Mouse (Mus musculus): ENCODE measurements around the gene Pkp1.

Gene Pkp1

DNA sequence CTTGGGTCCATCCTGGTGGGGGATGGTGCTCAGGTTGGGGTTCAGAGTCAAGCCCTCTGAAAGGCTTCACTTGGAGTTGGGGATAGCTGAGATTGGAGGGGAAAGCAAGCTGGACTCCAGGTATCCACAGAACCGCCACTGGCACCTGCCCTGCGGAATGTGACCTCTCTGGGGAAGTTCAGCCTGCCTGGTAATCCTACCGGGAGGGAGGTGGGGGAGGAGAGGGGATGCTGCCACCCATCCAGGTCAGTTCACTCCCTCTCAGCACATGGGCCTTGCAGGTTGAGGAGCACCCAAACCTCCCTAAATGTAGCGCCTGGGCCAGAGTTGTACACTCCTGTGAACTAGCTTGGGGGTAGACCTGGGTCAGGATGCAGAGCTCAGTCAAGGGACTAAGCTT, 62.9 kb downstream of the Pkp1 start:
- DNase-seq (ENCODE audit: low spot score) = no peak

GRCm38 (mm10) chr1:135855344-135855687, 63.7 kb downstream of the Pkp1 start:
- DNase-seq (ENCODE audit: low spot score) = no peak

- DNase-seq (ENCODE audit: low spot score) = no peak
Observed at GRCm38 (mm10) chr1:135854591-135855343, 64.2 kb downstream of the Pkp1 start.

DNA sequence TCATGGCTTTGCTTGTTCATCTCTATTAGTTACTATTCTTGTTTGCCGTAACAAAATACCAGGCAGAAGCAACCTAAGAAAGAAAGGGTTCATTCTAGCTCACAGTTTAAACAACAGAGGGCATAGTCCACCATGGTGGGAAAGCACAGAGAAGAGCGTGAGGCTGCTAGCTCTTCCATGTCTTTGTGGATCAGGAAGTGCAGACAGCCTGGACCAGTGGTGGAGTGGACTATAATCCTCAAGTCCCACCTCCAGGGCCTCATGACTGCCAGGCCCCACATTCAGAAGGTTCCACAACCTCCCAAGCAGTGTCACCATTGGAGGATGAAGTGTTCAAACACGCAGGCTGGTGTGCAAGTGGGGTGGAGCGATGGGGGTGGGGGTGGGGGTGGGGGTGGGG, 65.8 kb downstream of the Pkp1 start:
- no peak for DNase-seq (ENCODE audit: low spot score)

DNA sequence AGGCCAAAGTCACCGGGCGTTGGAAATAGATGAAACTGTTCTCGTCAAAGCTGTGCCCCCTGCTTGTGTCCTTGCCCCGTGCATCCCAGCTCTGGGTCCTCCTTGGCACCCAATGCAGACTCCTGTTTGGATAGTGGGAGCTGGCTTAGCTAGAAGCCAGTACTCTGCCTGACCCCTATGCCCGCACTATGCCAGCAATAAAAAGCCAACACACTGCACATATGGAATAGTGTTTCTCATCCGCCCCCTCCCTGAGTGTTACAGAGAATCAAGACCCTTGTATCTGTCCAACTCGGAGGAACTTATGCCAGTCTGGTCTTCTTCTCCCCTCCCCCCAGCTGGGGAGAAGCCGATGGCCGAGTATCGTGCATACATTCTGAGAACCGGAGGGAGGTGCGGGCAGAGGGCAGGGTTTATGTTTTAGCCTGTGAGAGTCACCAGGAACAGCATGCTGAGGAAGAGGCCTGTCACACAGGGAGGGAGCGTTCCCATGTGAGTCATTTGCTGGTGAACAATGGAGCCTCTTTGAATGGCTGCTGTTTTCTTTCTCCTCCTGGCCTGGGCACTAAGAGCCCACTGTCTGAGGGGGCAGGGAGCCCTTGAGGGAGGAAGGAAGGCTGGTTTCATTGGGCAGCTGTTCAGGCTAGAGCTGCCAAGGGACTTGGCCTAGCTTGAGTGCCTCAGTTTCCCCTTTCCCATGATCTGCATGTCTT, 66.8 kb downstream of the Pkp1 start:
- DNase-seq (ENCODE audit: low spot score) = no peak

- peak; percentile 13 for DNase-seq (ENCODE audit: low spot score)
Observed at GRCm38 (mm10) chr1:135850722-135851512, 68.1 kb downstream of the Pkp1 start.

DNA sequence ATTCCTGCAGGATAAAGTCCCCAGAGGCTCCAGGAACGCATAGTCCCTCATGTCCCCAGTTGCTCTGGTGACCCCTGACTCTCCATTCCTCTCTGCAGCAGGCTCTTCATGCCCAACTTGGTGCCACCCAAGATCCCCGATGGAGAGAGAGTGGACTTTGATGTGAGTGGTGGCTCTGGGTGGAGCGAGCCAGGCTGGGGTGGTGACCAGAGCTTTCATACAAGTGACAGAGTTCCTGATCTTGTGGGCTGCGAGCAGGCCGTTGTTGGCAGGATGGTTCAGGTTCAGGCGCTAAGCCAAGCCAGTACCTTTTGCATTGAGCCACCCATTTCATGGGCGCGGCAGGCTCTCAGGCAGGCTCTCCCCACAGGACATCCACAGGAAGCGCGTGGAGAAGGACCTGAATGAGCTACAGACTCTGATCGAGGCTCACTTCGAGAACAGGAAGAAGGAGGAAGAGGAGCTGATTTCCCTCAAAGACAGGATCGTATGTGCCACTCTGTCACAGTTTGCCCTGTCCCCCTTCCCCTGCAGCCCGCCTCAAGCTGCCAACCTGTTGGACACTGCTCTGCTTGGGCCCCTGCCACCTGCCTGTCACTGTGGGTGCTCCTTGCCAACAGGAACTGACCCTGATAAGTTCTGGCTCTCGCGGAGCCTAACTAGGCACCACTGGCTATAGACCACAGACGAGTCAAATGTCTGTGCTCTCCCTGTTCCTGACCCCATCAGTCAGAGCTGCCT, 71.2 kb downstream of the Pkp1 start:
- no peak for DNase-seq (ENCODE audit: low spot score)

GRCm38 (mm10) chr1:135847139-135847562, 71.9 kb downstream of the Pkp1 start:
- peak; percentile 15 for DNase-seq (ENCODE audit: low spot score)

DNA sequence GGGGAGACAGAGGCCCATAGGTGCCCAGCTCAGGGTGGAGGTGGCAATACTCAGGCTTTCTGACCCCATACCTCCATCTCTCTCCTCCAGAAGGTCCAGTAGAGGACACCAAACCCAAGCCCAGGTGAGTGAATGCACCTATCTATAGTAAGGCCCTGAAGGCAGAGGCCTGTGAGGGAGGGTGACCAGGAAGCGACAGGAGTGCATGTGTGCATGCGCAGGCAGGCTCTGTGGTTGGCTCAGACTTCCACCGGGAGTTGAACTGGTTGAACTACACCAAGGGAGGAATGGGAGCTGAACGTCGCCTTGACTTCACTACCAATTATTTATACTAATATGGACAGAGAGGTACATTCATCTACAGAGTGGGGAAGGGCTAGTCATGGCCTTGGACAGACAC, 72.4 kb downstream of the Pkp1 start:
- no peak for DNase-seq (ENCODE audit: low spot score)

GRCm38 (mm10) chr1:135844481-135844880, 74.5 kb downstream of the Pkp1 start:
- DNase-seq (ENCODE audit: low spot score) = peak; percentile 60

- no peak for DNase-seq (ENCODE audit: low spot score)
Observed at GRCm38 (mm10) chr1:135843519-135844262, 75.3 kb downstream of the Pkp1 start.

GRCm38 (mm10) chr1:135840675-135841395, 78.2 kb downstream of the Pkp1 start:
- no peak for DNase-seq (ENCODE audit: low spot score)

GRCm38 (mm10) chr1:135839065-135839464, 79.9 kb downstream of the Pkp1 start:
- no peak for DNase-seq (ENCODE audit: low spot score)

- no peak for DNase-seq (ENCODE audit: low spot score)
Observed at GRCm38 (mm10) chr1:135838626-135839025, 80.4 kb downstream of the Pkp1 start.

DNA sequence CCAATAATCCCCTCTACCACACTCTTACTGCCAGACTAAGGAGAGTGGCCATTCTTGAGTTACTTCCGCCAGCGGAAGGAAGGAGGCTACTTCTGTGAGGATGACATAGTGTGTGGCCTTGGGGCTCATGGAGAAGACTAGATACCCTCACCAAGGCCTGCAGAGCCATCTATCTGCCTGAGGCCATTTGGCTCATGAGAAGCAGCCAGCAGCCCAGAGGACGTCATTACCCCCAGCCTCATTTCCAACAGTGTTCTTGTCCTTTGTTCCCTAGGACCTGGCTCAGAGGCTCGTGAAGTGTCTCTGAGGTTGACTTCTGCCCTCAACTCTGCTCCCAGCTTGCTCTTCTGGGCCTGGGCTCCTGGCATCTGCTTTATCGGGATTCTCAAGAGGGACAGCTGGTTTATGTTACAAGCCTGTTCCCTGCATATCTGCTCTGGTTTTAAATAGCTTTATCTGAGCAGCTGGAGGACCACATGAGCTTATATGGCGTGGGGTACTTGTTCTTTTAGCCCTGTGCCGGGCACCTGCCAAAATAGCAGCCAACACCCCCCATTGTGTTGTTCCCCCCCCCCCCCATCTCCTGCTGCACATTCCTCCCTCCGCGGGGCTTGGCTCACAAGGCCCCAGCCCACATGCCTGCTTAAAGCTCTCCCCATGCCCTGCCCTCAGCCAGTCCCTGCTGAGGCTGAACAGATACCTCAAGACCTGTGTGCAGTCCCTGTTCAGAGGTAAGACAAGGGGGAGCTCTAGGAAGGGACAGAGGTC, 83.1 kb downstream of the Pkp1 start, which contains the start of gene Tnnt2:
Gene Tnnt2, plus strand, starts transcription at position 639 of the 768 bp plus-strand sequence.
- DNase-seq (ENCODE audit: low spot score) = no peak

DNA sequence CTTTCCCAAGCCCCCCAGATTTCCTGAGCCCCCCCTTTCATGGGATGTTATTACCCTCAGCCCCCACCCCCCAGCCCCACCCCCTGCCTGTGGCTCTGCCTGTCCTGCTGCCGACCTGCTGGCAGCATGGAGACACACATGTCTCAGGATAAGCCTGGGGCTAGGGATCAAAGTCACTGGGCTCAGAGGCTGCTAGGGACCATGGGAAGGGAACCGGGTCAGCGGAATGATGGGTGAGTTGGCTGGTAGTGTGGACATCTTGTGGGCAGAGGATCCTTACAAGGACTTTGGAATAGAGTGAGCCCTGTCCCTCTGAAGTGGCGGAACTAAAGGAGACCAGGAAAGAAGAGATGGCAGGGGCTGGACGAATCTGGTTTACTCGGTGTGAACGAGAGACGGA, 84.0 kb downstream of the Pkp1 start:
- no peak for DNase-seq (ENCODE audit: low spot score)

DNA sequence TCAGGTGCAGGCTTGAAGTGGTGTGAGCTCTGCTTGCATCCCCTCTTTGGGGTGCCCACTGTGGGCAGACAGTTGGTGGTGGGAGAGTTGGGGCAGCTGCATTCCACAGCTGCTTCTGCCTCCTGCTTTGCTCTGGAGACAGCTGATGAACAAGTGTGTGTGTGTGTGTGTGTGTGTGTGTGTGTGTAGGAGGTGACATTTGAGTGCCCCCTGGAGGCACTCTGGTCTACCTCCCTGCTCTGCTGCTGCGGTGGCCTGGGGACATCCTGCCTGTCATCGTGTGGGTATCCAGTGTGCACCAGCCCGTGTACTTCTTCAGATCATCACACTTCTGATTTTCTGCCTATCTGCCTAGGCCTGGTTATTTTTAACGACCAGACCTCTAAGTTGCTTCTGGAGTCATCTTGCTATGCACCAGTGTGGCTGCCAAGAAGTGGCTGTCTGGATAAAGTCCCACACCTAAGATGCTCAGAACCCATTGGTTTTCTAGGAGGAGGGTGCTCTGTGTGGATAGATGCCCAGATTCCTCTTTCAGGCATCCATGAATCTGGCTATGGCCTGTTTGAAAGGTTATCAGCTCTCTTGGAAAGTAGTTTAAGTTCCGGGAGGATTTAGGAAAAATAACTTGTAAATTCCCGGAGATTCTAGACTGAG, 84.7 kb downstream of the Pkp1 start:
- DNase-seq (ENCODE audit: low spot score) = no peak

DNA sequence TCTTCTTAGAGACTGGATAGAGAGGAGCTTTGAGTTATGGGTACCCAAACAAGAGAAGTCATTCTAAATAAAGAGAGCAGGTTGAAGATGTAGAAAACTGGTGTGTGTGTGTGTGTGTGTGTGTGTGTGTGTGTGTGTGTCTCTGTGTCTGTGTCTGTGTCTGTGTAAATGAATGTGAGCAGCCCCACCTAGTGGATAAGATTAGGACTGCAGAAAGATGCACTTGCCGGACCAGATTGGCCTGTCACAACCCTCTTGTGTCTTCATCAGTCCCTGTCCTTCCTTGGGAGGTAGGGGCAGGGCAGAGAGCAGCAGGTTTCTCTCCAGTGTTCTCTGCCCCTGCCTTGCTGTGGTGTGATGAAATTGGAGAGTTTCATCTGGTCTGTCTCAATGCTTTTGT, 90.1 kb downstream of the Pkp1 start:
- peak; percentile 47 for DNase-seq (ENCODE audit: low spot score)

GRCm38 (mm10) chr1:135821780-135822179, 97.2 kb downstream of the Pkp1 start:
- no peak for DNase-seq (ENCODE audit: low spot score)
